ENCODE assay signal across 36 mouse cellular contexts in the genomic region with DNA sequence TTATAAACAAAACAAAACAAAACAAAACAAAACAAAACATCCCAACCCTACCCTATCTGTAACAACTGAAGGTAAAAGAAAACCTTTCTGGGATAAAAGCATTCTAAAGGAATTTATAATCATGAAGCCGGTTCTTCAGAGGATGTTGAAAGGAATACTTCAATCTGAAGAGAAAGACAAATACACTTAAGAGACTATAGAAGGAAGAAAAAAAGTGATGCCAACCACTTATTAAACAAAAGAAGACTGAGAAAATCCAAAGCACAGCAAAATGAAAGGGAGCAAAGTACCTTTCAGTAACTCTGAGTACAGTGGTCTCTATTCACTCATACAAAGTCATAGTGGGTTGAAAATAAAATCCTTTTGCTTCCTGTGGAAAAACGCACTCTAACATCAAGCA.
"Had no signal": no experiment of that assay in that cellular context is flagged by ENCODE, and none has a peak within 500 bp of the region (broad histone marks: within the 10 kb centered on the region; RNA-seq: fewer than 3 reads in every experiment).

No protein-coding gene starts in this region.

- H3K9ac ChIP-seq: heart, embryonic 12.5 days; heart, embryonic 13.5 days; heart, embryonic 15.5 days; hindbrain, embryonic 12.5 days; hindbrain, embryonic 13.5 days; hindbrain, embryonic 14.5 days; hindbrain, embryonic 15.5 days; intestine, embryonic 15.5 days; kidney, embryonic 15.5 days had no signal

- H3K4me1 ChIP-seq: hindbrain, embryonic 10.5 days; hindbrain, embryonic 12.5 days; hindbrain, embryonic 13.5 days; hindbrain, embryonic 15.5 days; intestine, embryonic 15.5 days; kidney, embryonic 15.5 days had no signal

- DNase-seq: heart, adult 18-20 months; heart, adult 2 months; heart, postnatal 10 days; heart, postnatal 14 days; heart, postnatal 36 days; heart, postnatal 4 days; kidney, adult 11 months; kidney, adult 18-20 months; kidney, adult 2 months; kidney, adult 8-10 months; kidney, adult 9 months; kidney, postnatal 10 days; kidney, postnatal 14 days; kidney, postnatal 25 days; kidney, postnatal 36 days; kidney, postnatal 4 days; layer of hippocampus, adult 9-11 months had no signal

- ATAC-seq: hindbrain, embryonic 16.5 days; hindbrain, postnatal 0 days; inflammation-experienced regulatory T-cells, adult 6 months; intestine, embryonic 15.5 days; intestine, embryonic 16.5 days; intestine, postnatal 0 days had no signal

- H3K27me3 ChIP-seq: heart, embryonic 15.5 days; hindbrain, embryonic 12.5 days; hindbrain, embryonic 13.5 days; hindbrain, embryonic 15.5 days; intestine, embryonic 15.5 days; kidney, embryonic 15.5 days had no signal

- H3K36me3 ChIP-seq: heart, embryonic 10.5 days; heart, embryonic 12.5 days; heart, embryonic 13.5 days; heart, embryonic 15.5 days; hindbrain, embryonic 10.5 days; hindbrain, embryonic 12.5 days; hindbrain, embryonic 13.5 days; hindbrain, embryonic 15.5 days; intestine, embryonic 15.5 days; kidney, embryonic 15.5 days had no signal

- H3K27ac ChIP-seq: heart, adult 2 months; heart, embryonic 10.5 days; heart, embryonic 13.5 days; heart, embryonic 15.5 days; hindbrain, embryonic 10.5 days; hindbrain, embryonic 12.5 days; hindbrain, embryonic 13.5 days; hindbrain, embryonic 14.5 days; hindbrain, embryonic 15.5 days; hindbrain, postnatal 0 days; intestine, embryonic 15.5 days; kidney, embryonic 15.5 days; kidney, postnatal 0 days; layer of hippocampus, adult 2 months had no signal

- H3K4me2 ChIP-seq: heart, embryonic 11.5 days; heart, embryonic 12.5 days; heart, embryonic 13.5 days; heart, embryonic 15.5 days; hindbrain, embryonic 12.5 days; hindbrain, embryonic 13.5 days; hindbrain, embryonic 14.5 days; hindbrain, embryonic 15.5 days; intestine, embryonic 15.5 days; kidney, embryonic 15.5 days had no signal

- H3K9me3 ChIP-seq: heart, embryonic 10.5 days; heart, embryonic 12.5 days; heart, embryonic 13.5 days; heart, embryonic 15.5 days; hindbrain, embryonic 10.5 days; hindbrain, embryonic 12.5 days; hindbrain, embryonic 13.5 days; hindbrain, embryonic 15.5 days; intestine, embryonic 15.5 days; kidney, embryonic 15.5 days had no signal

- H3K4me3 ChIP-seq: heart, adult 2 months; heart, embryonic 10.5 days; heart, embryonic 12.5 days; heart, embryonic 13.5 days; heart, embryonic 15.5 days; hindbrain, embryonic 10.5 days; hindbrain, embryonic 12.5 days; hindbrain, embryonic 13.5 days; hindbrain, embryonic 15.5 days; intestine, embryonic 15.5 days; kidney, embryonic 15.5 days; layer of hippocampus, adult 2 months had no signal
